Mouse (Mus musculus): ENCODE measurements around the gene Rgs17.

GRCm38 (mm10) chr10:5877106-5877505 lies 45.1 kb downstream of the Rgs17 start:
- TF ChIP-seq POLR2A (IDR thresholded peaks at IDR 0.05; ENCODE audit: borderline replicate concordance, insufficient read depth, low read length), result no peak
- no peak for TF ChIP-seq CTCF (IDR thresholded peaks at IDR 0.05; ENCODE audit: borderline replicate concordance, insufficient read depth, low read depth, low read length)

Data from cerebellum, adult 2 months (tissue).